In the genomic region with DNA sequence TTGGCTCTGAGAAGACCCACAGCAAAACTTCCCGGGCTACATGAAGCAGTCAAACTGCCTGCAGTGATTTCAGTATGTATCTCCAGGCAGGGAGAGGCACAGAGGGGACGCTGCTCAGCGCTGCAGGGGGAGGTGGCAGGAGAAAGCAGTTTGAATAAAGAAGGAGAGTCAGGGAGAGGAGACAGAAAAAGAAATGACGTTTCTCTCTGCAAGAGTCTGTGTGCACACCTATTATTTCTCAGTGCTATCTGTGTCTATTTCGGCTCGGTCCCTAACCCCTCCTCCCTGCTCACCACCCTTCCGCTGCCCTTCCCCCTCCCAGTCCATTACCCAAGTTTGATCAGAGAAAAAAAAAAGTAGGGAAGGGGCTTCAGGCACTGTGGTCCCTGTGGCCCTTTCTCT, we compare ENCODE assay signal across 8 mouse cellular contexts.
DNase-seq lines count a peak whose midpoint lies in the region; ATAC-seq and TF ChIP-seq lines count a peak whose summit lies in the region.

No protein-coding gene starts in this region.

- no peaks in the 10 kb centered on the region for H3K27me3 ChIP-seq in forebrain, embryonic 10.5 days (ENCODE audit: poor library complexity, severe bottlenecking)
- H3K27me3 ChIP-seq in hindbrain, postnatal 0 days (ENCODE audit: insufficient read depth, low read length): no peaks in the 10 kb centered on the region
- no peaks in the 10 kb centered on the region for H3K27me3 ChIP-seq in megakaryocyte, embryonic 14.5 days (replicated peaks)
- no peaks in the 10 kb centered on the region for H3K27me3 ChIP-seq in stomach, embryonic 14.5 days (ENCODE audit: control insufficient read depth, insufficient read depth, low read length)

- H3K27ac ChIP-seq in bone marrow, adult 2 months (ENCODE audit: control insufficient read depth, insufficient read depth, low read depth, low read length, poor library complexity): no peak overlapping the region
- peak overlapping the region; percentile 88 for H3K27ac ChIP-seq in forebrain, embryonic 10.5 days
- H3K27ac ChIP-seq in hindbrain, postnatal 0 days: peak overlapping the region; percentile 73
- H3K27ac ChIP-seq in stomach, embryonic 14.5 days (ENCODE audit: low read length): no peak overlapping the region

- H3K9me3 ChIP-seq in forebrain, embryonic 10.5 days: no peaks in the 10 kb centered on the region
- no peaks in the 10 kb centered on the region for H3K9me3 ChIP-seq in hindbrain, postnatal 0 days (ENCODE audit: low read length)
- no peaks in the 10 kb centered on the region for H3K9me3 ChIP-seq in megakaryocyte, embryonic 14.5 days
- no peaks in the 10 kb centered on the region for H3K9me3 ChIP-seq in stomach, embryonic 14.5 days (ENCODE audit: control insufficient read depth, low read depth, low read length)

- WGBS in bone marrow, adult 2 months: 17% methylated on average over 7 of the region's 7 CpGs
- under 1% methylated on average over 7 of the region's 7 CpGs for WGBS in forebrain, embryonic 10.5 days
- WGBS in hindbrain, postnatal 0 days: 0% methylated on average over 7 of the region's 7 CpGs
- WGBS in stomach, embryonic 14.5 days: 6% methylated on average over 7 of the region's 7 CpGs

- no peaks in the 10 kb centered on the region for H3K36me3 ChIP-seq in forebrain, embryonic 10.5 days (replicated peaks)
- H3K36me3 ChIP-seq in hindbrain, postnatal 0 days (ENCODE audit: insufficient read depth, low read length): no peaks in the 10 kb centered on the region
- H3K36me3 ChIP-seq in megakaryocyte, embryonic 14.5 days (replicated peaks; ENCODE audit: low read length): no peaks in the 10 kb centered on the region
- H3K36me3 ChIP-seq in stomach, embryonic 14.5 days (ENCODE audit: control insufficient read depth, insufficient read depth, low read length): no peaks in the 10 kb centered on the region

- H3K4me1 ChIP-seq in bone marrow, adult 2 months (ENCODE audit: control insufficient read depth, insufficient read depth, low read length): peaks cover 2% of the 10 kb centered on the region
- H3K4me1 ChIP-seq in forebrain, embryonic 10.5 days: peaks cover 47% of the 10 kb centered on the region
- peaks cover 8% of the 10 kb centered on the region; the same call in 1 of the 2 replicates for H3K4me1 ChIP-seq in hindbrain, postnatal 0 days (ENCODE audit: insufficient read depth, low read length)
- peaks cover 56% of the 10 kb centered on the region for H3K4me1 ChIP-seq in megakaryocyte, embryonic 14.5 days
- H3K4me1 ChIP-seq in stomach, embryonic 14.5 days (ENCODE audit: control insufficient read depth, insufficient read depth, low read length): peaks cover 9% of the 10 kb centered on the region; the same call in 1 of the 2 replicates

- ATAC-seq in hindbrain, postnatal 0 days: peak; percentile 80
- ATAC-seq in stomach, embryonic 14.5 days (ENCODE audit: insufficient number of reproducible peaks, insufficient read depth, low FRiP score, low read depth): no peak

- peak overlapping the region; percentile 42 for H3K9ac ChIP-seq in hindbrain, postnatal 0 days (replicated peaks; ENCODE audit: low read length)
- H3K9ac ChIP-seq in stomach, embryonic 14.5 days (replicated peaks; ENCODE audit: low read depth, low read length): no peak overlapping the region

- H3K4me2 ChIP-seq in hindbrain, postnatal 0 days (ENCODE audit: low read depth, low read length): peak overlapping the region; percentile 62
- H3K4me2 ChIP-seq in stomach, embryonic 14.5 days (replicated peaks; ENCODE audit: low read depth, low read length): peak overlapping the region; percentile 51

- no peak for TF ChIP-seq POLR2A in bone marrow, adult 2 months (IDR thresholded peaks at IDR 0.05; ENCODE audit: borderline replicate concordance, control insufficient read depth, low read depth, low read length)

- TF ChIP-seq CTCF in bone marrow, adult 2 months (IDR thresholded peaks at IDR 0.05; ENCODE audit: control insufficient read depth, insufficient read depth, low read length): no peak
- no peak for TF ChIP-seq CTCF in hindbrain, postnatal 0 days (IDR thresholded peaks at IDR 0.05; ENCODE audit: low read depth)

- peak; percentile 25 for DNase-seq in adrenal gland, postnatal 10 days
- no peak for DNase-seq in adrenal gland, adult 8-10 months
- DNase-seq in forebrain, embryonic 10.5 days (ENCODE audit: extremely low spot score, low spot score): peak; percentile 49
- DNase-seq in hindbrain, postnatal 0 days (ENCODE audit: low spot score): peak; percentile 51
- DNase-seq in testis, postnatal 10 days (ENCODE audit: low spot score): no peak

- H3K4me3 ChIP-seq in bone marrow, adult 2 months (replicated peaks; ENCODE audit: control insufficient read depth, low read depth, low read length): peak overlapping the region; percentile 34
- H3K4me3 ChIP-seq in forebrain, embryonic 10.5 days: peak overlapping the region; percentile 51
- peak overlapping the region; percentile 38 for H3K4me3 ChIP-seq in hindbrain, postnatal 0 days (ENCODE audit: low read length)
- H3K4me3 ChIP-seq in megakaryocyte, embryonic 14.5 days (replicated peaks): peak overlapping the region; percentile 78
- H3K4me3 ChIP-seq in stomach, embryonic 14.5 days (ENCODE audit: low read depth, low read length): peak overlapping the region; percentile 21

Comparison
In these comparisons a context has a peak if more than half of its experiments do, and no peak if none do; other contexts are left out.
1. DNase-seq: peak in adrenal gland, postnatal 10 days (single experiment), forebrain, embryonic 10.5 days (single experiment) and hindbrain, postnatal 0 days (single experiment); none in adrenal gland, adult 8-10 months (single experiment) and testis, postnatal 10 days (single experiment).
2. H3K27ac ChIP-seq: peak in forebrain, embryonic 10.5 days (single experiment) and hindbrain, postnatal 0 days (single experiment); none in bone marrow, adult 2 months (single experiment) and stomach, embryonic 14.5 days (single experiment).
3. H3K4me3 ChIP-seq: peak in every context shown above with its lines; median percentile 78 in megakaryocyte, embryonic 14.5 days; 51 in forebrain, embryonic 10.5 days; 38 in hindbrain, postnatal 0 days; 34 in bone marrow, adult 2 months; 21 in stomach, embryonic 14.5 days.